17 mouse cellular contexts compared by ENCODE assay signal in the genomic region with DNA sequence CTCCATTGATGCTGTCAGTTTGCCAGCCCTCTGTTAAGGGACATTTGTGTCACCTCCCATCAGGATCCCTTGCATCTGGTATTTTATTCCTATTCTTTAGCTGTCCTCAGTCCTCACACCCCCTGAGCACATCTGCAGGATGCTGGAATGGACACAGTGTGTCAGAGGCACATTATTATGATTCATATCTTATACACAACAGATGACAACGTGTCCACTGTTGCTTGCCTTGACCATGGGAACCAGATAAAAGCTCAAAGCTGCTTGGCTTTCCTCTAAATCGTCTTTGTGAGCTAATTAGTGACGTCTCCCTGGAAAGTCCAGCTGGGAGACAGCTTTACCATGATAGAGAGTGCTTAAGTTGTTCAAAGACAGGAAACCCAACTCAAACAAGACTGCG.
A peak's percentile ranks its signal among the peaks of the same experiment; 100 is the strongest.
DNase-seq lines count a peak whose midpoint lies in the region; ATAC-seq lines count a peak whose summit lies in the region.
"Had no signal": no experiment of that assay in that cellular context is flagged by ENCODE, and none has a peak within 500 bp of the region (broad histone marks: within the 10 kb centered on the region; RNA-seq: fewer than 3 reads in every experiment).

No protein-coding gene starts in this region.

- H3K27me3 ChIP-seq in heart, embryonic 12.5 days (replicated peaks) = no peaks in the 10 kb centered on the region
- no peaks in the 10 kb centered on the region for H3K27me3 ChIP-seq in kidney, embryonic 14.5 days (ENCODE audit: control insufficient read depth, insufficient read depth, low read length)
- H3K27me3 ChIP-seq: heart, embryonic 13.5 days; limb, embryonic 13.5 days; midbrain, embryonic 12.5 days had no signal

- no peak overlapping the region for H3K4me2 ChIP-seq in heart, embryonic 12.5 days
- no peak overlapping the region for H3K4me2 ChIP-seq in kidney, embryonic 14.5 days (replicated peaks; ENCODE audit: low read depth, low read length)
- H3K4me2 ChIP-seq: heart, embryonic 13.5 days; limb, embryonic 13.5 days; midbrain, embryonic 12.5 days had no signal

- H3K27ac ChIP-seq in heart, embryonic 12.5 days (ENCODE audit: poor library complexity, severe bottlenecking) = no peak overlapping the region
- H3K27ac ChIP-seq in kidney, embryonic 14.5 days (ENCODE audit: low read depth, low read length) = no peak overlapping the region
- H3K27ac ChIP-seq: heart, embryonic 13.5 days; limb, embryonic 13.5 days; midbrain, embryonic 12.5 days had no signal

- no peaks in the 10 kb centered on the region for H3K9me3 ChIP-seq in heart, embryonic 12.5 days (replicated peaks)
- no peaks in the 10 kb centered on the region for H3K9me3 ChIP-seq in kidney, embryonic 14.5 days (ENCODE audit: control insufficient read depth, low read length)
- H3K9me3 ChIP-seq: heart, embryonic 13.5 days; limb, embryonic 13.5 days; midbrain, embryonic 12.5 days had no signal

- WGBS in heart, embryonic 12.5 days = 39% methylated on average over 4 of the region's 4 CpGs
- WGBS in kidney, embryonic 14.5 days = 42% methylated on average over 4 of the region's 4 CpGs

- peak; percentile 45 to 61 for DNase-seq in heart, adult 18-20 months
- peak; percentile 32 for DNase-seq in kidney, postnatal 10 days
- DNase-seq in retina, postnatal 1 day = peak; percentile 29
- no peak for DNase-seq in retina, embryonic 14.5 days (ENCODE audit: low spot score)
- DNase-seq in liver = no peak
- DNase-seq: adrenal gland, postnatal 36 days; cerebellum, adult 9-10 months; right cerebral cortex, adult 18-20 months; thymus, postnatal 25 days had no signal

- no peaks in the 10 kb centered on the region for H3K4me1 ChIP-seq in heart, embryonic 12.5 days (replicated peaks)
- no peaks in the 10 kb centered on the region for H3K4me1 ChIP-seq in kidney, embryonic 14.5 days (ENCODE audit: control insufficient read depth, insufficient read depth, low read length)
- H3K4me1 ChIP-seq: heart, embryonic 13.5 days; limb, embryonic 13.5 days; midbrain, embryonic 12.5 days had no signal

- H3K4me3 ChIP-seq in heart, embryonic 12.5 days = no peak overlapping the region
- no peak overlapping the region for H3K4me3 ChIP-seq in kidney, embryonic 14.5 days (ENCODE audit: low read length)
- H3K4me3 ChIP-seq: heart, embryonic 13.5 days; limb, embryonic 13.5 days; midbrain, embryonic 12.5 days; myocyte had no signal

- no peak overlapping the region for H3K9ac ChIP-seq in heart, embryonic 12.5 days
- no peak overlapping the region for H3K9ac ChIP-seq in kidney, embryonic 14.5 days (ENCODE audit: low read depth, low read length)
- H3K9ac ChIP-seq: heart, embryonic 13.5 days; limb, embryonic 13.5 days; midbrain, embryonic 12.5 days had no signal

- no peaks in the 10 kb centered on the region for H3K36me3 ChIP-seq in heart, embryonic 12.5 days
- H3K36me3 ChIP-seq in kidney, embryonic 14.5 days (ENCODE audit: control insufficient read depth, insufficient read depth, low read length) = no peaks in the 10 kb centered on the region
- H3K36me3 ChIP-seq: heart, embryonic 13.5 days; limb, embryonic 13.5 days; midbrain, embryonic 12.5 days had no signal

- ATAC-seq in heart, embryonic 12.5 days (ENCODE audit: insufficient number of reproducible peaks, low FRiP score) = no peak
- ATAC-seq in kidney, embryonic 14.5 days (ENCODE audit: low FRiP score, low TSS enrichment) = no peak; the same call in 1 of the 2 replicates
- ATAC-seq: activated CD4-positive, CD25-positive, alpha-beta regulatory T cell, adult 4 months; forebrain, embryonic 14.5 days had no signal

Comparison
In these comparisons a context has a peak if more than half of its experiments do, and no peak if none do; other contexts are left out.
1. DNase-seq: peak in heart, adult 18-20 months (2 of 2), kidney, postnatal 10 days (single experiment) and retina, postnatal 1 day (single experiment); none in retina, embryonic 14.5 days (single experiment) and liver (single experiment).